Mouse (Mus musculus) liver, embryonic 13.5 days (tissue): ENCODE data around the gene Fbp1. TPM values are rescaled to one million over a fixed set of nuclear protein-coding genes. Genes with fewer than 3 reads are reported as not detected.
"Not testable (repeated sequence)": the region's sequence is repeated elsewhere in the genome, so short reads cannot be mapped to it uniquely, and the experiment has no call there.

Experiments used
- ATAC-seq: fragments of 200-750 bp; cut with Nextera tagmentation; 2 replicates; pipeline ENCODE4 v1.8.0; 2017; ENCODE audit warnings: low read depth, mild to moderate bottlenecking, moderate number of reproducible peaks, moderate library complexity
- DNase-seq: peaks from one replicate; pipeline ENCODE4 v3.0.0; 2022
- H3K27ac ChIP-seq: fragments of 300-500 bp; sonication (generic); 2 replicates; pipeline ENCODE4 v1.5.1; 2015; ENCODE audit warnings: moderate library complexity, mild to moderate bottlenecking, inconsistent platforms
- H3K27me3 ChIP-seq: fragments of 300-500 bp; sonication (generic); 2 replicates; pipeline ENCODE4 v1.6.1; 2015; ENCODE audit warnings: mild to moderate bottlenecking, inconsistent platforms
- H3K36me3 ChIP-seq: fragments of 300-500 bp; sonication (generic); 2 replicates; pipeline ENCODE4 v1.6.1; 2015; ENCODE audit warnings: mild to moderate bottlenecking, inconsistent platforms
- H3K4me1 ChIP-seq: fragments of 300-500 bp; sonication (generic); replicated peaks from 2 replicates; pipeline ENCODE4 v1.6.1; 2015; ENCODE audit warnings: inconsistent platforms
- H3K4me2 ChIP-seq: fragments of 300-500 bp; sonication (generic); 2 replicates; pipeline ENCODE4 v1.6.1; 2015; ENCODE audit warnings: inconsistent platforms, mild to moderate bottlenecking, moderate library complexity
- H3K4me3 ChIP-seq: fragments of 300-500 bp; sonication (generic); replicated peaks from 2 replicates; pipeline ENCODE4 v1.5.1; 2015; ENCODE audit warnings: mild to moderate bottlenecking, inconsistent platforms
- H3K9ac ChIP-seq: fragments of 300-500 bp; sonication (generic); 2 replicates; pipeline ENCODE4 v1.6.1; 2015; ENCODE audit warnings: mild to moderate bottlenecking, inconsistent platforms
- H3K9me3 ChIP-seq: fragments of 300-500 bp; sonication (generic); replicated peaks from 2 replicates; pipeline ENCODE4 v1.6.1; 2016; ENCODE audit warnings: inconsistent platforms
- WGBS: fragments of 180-500 bp; shearing (Covaris S2); methylation state at CpG from one replicate; pipeline ENCODE4 v1.1.7; 2015; ENCODE audit not compliant: insufficient replicate concordance; 5-methylcytosine and 5-hydroxymethylcytosine counted together
- polyA plus RNA-seq: library from polyadenylated mRNA; unstranded; fragments of >200 nt; fragmentation: Nextera tagmentation; extraction: Ambion mirVana; gene quantifications from 2 replicates; pipeline ENCODE4 v1.2.1, GENCODE M21; 2015

Fbp1 gene
- polyA plus RNA-seq, 1 experiment from 2014 or later: 0.51 TPM

GRCm38 (mm10) chr13:62862875-62863274, 25.2 kb downstream of the Fbp1 start:
- no peak for ATAC-seq

DNA sequence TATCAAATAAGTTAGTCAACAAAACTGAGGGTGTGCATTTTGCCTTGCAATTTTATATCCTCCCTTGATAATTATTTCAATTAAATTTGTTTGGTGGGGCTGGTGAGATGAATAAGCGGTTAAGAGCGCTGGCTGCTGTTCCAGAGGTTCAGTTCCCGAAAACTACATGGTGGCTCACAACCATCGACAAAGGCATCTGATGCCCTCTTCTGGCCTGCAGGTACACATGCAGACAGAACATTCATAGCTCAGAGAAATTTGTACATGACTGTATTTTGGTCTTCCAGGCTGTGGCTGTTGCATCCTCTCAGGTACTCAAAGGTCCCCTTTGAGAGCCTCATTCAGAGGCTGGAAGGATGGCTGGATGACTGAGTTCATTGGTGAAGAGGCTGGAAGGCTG, 28.0 kb downstream of the Fbp1 start:
- 77% methylated on average over 4 of the region's 4 CpGs for WGBS
- Histone ChIP-seq H3K4me3 (no peak overlapping the region), H3K36me3 (no peaks in the 10 kb centered on the region)

More at GRCm38 (mm10) chr13:62862875-62863274, 25.2 kb downstream of the Fbp1 start:
- Histone ChIP-seq H3K27ac (no peak overlapping the region), H3K4me2 (no peak overlapping the region), H3K27me3 (no peaks in the 10 kb centered on the region), H3K9ac (no peak overlapping the region), H3K4me3 (no peak overlapping the region), H3K9me3 (no peaks in the 10 kb centered on the region; the same call in 1 of the 2 replicates), H3K4me1 (no peaks in the 10 kb centered on the region), H3K36me3 (no peaks in the 10 kb centered on the region)
- WGBS: 51% methylated on average over 3 of the region's 3 CpGs
- no peak for DNase-seq

GRCm38 (mm10) chr13:62859251-62859650, 28.8 kb downstream of the Fbp1 start:
- DNase-seq, H3K27ac ChIP-seq, H3K4me3 ChIP-seq, H3K9ac ChIP-seq, H3K9me3 ChIP-seq, ATAC-seq, H3K4me2 ChIP-seq, H3K36me3 ChIP-seq, H3K27me3 ChIP-seq: not testable (repeated sequence)
- 13% methylated on average over 10 of the region's 10 CpGs for WGBS
- H3K4me1 ChIP-seq: peaks cover 12% of the 10 kb centered on the region

More for the DNA sequence above, 28.0 kb downstream of the Fbp1 start:
- H3K27me3 ChIP-seq: no peaks in the 10 kb centered on the region
- DNase-seq: no peak
- no peaks in the 10 kb centered on the region; the same call in 1 of the 2 replicates for H3K9me3 ChIP-seq
- 0 out of 2 replicates have a peak, but pooled peaks cover 6% of the 10 kb centered on the region for H3K4me1 ChIP-seq
- no peak overlapping the region for H3K9ac ChIP-seq
- H3K27ac ChIP-seq: no peak overlapping the region
- no peak overlapping the region for H3K4me2 ChIP-seq
- no peak for ATAC-seq

DNA sequence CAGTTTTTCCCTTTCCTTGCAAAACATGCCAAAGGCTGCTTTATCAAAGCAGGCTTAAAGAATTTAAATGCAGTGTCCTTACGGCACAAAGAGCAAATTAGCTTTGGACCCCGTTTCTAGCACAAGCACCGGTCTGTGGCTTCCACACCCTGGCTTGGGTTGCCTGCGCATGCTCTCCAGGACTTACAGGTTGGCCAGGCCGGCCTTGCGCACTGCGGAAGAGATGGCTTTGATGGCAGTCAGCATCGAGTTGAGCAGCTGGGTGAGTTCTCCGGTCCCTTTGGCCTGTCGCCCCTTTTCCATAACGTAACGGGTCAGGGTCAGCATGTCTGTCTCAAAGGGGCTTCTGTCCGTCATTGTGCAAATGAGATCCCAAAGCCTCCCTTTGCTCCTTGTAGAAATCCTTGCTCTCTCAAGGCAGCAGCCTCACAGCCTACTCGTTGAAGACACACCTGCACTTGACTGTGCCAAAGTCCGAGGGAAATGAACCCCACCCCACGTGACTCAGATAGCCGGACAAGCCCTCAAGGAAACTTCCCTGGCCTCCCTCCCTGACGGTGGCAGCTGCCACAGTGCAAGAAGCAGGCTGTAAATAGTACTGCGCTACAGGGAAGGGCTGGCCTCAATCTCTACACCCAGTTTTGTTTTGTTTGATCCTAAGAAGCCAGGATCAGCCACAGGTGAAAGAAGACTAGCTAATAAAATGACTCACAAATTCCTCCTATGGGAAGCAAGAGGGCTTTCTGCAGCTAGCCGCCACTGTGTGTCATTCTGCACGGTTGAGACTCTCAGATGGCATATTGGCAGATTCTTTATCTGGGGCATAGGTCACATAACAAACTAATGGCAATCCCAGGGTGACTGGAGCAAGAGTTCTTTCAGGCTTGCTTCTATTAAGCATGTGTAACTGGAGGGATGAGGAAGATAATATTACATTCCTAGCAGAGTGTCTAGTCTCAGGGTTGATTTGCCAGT, 29.9 kb downstream of the Fbp1 start, which contains the start of gene Fbp2:
Gene Fbp2, minus strand, starts transcription at position 482 of the 975 bp plus-strand sequence.
- no peaks in the 10 kb centered on the region for H3K36me3 ChIP-seq
- ATAC-seq (no peak), DNase-seq (no peak)
- H3K9me3 ChIP-seq: no peaks in the 10 kb centered on the region; the same call in 1 of the 2 replicates
- no peak within 1 kb of the TSS for H3K27ac ChIP-seq
- H3K27me3 ChIP-seq: no peaks in the 10 kb centered on the region
- WGBS: 68% methylated on average over 21 of the region's 21 CpGs
- H3K4me2 ChIP-seq: no peak within 1 kb of the TSS
- H3K4me3 ChIP-seq: no peak within 1 kb of the TSS
- H3K9ac ChIP-seq: no peak within 1 kb of the TSS
- H3K4me1 ChIP-seq: peaks cover 13% of the 10 kb centered on the region

- H3K9me3 ChIP-seq: no peaks in the 10 kb centered on the region; the same call in 1 of the 2 replicates
- H3K36me3 ChIP-seq: no peaks in the 10 kb centered on the region
- no peak for DNase-seq
- 71% methylated on average over 14 of the region's 14 CpGs for WGBS
- H3K4me2 ChIP-seq: no peak overlapping the region
- ATAC-seq: no peak
- H3K4me1 ChIP-seq: peaks cover 13% of the 10 kb centered on the region
- H3K4me3 ChIP-seq: no peak overlapping the region
- no peaks in the 10 kb centered on the region for H3K27me3 ChIP-seq
- no peak overlapping the region for H3K9ac ChIP-seq
- no peak overlapping the region for H3K27ac ChIP-seq
These were observed 31.2 kb downstream of the Fbp1 start for GRCm38 (mm10) chr13:62856850-62857249.

DNA sequence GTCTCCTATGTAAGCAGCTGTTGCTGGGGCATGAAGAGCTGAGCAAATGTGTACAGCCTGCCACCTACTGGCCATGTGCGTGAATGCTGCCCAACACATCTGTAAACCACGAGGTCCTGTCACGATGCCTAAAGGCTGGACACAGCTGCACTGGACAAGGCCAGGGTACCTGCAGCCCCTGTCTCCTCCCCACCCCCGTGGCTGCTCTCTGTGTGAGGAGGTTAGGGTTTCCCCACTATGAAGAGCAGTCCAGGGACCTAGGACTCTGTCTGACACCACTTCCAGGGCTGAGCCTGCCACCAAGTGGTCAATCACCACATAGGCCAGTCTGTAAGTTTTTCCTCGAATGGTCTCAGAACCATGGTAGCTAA, 31.8 kb downstream of the Fbp1 start:
- Histone ChIP-seq H3K9me3 (no peaks in the 10 kb centered on the region; the same call in 1 of the 2 replicates), H3K36me3 (no peaks in the 10 kb centered on the region), H3K9ac (no peak overlapping the region), H3K4me3 (peak overlapping the region; percentile 21; the same call in 1 of the 2 replicates), H3K4me1 (peaks cover 13% of the 10 kb centered on the region), H3K4me2 (peak overlapping the region; percentile 56), H3K27ac (no peak overlapping the region), H3K27me3 (no peaks in the 10 kb centered on the region)
- 7% methylated on average over 5 of the region's 5 CpGs for WGBS
- ATAC-seq (peak; percentile 80), DNase-seq (peak; percentile 66)

DNA sequence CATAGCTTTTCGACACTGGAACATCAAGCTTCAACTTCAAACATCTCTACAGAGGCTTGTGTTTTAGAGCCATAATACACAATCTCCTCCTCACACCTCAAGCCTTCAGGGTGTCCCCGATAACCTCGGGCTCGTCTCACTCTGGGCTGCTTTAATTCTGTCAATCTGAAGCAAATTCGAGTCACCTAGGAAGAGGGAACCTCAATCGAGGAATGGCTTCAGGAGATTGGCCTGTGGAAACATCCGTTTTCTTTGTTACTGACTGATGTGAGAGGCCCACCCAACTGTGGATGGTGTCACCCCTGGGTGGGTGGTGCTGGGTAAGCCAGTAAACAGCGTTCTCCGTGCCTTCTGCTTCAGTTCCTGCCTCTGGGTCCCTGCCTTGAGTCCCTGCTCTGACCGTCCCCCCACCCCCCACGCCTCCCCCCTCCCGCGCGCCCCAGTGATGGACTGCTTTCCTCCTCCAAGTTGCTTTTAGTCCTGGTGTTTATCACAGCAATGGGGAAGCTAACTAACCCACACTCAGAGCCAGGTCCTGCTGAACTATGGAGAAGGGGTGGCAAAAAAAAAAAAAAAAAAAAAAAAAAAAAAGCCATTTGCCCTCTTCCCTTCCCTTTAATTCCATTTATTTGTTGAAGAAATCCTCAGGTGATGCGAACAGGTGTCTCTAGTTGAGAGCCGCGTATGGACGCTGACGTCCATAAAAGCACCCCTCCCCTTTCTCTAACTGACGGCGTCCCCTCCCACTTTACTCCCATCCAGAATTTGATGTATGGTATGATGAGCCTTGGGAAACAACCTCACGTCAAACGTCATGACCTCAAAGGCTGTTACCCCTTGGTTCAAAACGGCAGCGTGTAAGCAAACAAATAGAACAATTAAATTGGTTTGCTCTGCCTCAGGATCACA, 32.4 kb downstream of the Fbp1 start:
- no peaks in the 10 kb centered on the region for H3K36me3 ChIP-seq
- peak overlapping the region; percentile 56 for H3K4me2 ChIP-seq
- H3K9ac ChIP-seq: no peak overlapping the region
- H3K27ac ChIP-seq: no peak overlapping the region
- DNase-seq (no peak), ATAC-seq (no peak)
- H3K27me3 ChIP-seq: no peaks in the 10 kb centered on the region
- H3K4me3 ChIP-seq: peak overlapping the region; percentile 21
- H3K4me1 ChIP-seq: peaks cover 13% of the 10 kb centered on the region
- WGBS: 23% methylated on average over 25 of the region's 25 CpGs
- H3K9me3 ChIP-seq: no peaks in the 10 kb centered on the region; the same call in 1 of the 2 replicates

DNA sequence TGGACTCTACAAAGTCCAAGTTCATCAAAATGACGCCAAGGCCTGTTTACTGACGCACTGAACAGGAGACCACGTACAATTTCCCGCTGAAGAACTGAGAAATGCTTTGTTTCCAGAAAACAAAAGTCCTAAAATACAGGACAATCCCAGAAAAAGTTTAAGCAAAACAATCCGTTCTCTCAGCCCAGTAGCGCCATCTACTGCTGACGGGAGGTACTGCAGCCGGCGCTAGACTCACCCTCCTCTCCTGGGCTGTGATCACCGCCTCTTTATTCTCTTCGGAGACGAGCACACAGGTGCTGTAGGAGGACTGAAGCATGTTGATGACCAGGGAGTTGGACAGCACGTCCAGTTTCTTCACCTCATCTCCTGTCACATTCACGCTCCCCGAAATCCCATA, 33.4 kb downstream of the Fbp1 start:
- H3K27me3 ChIP-seq: no peaks in the 10 kb centered on the region
- H3K36me3 ChIP-seq: no peaks in the 10 kb centered on the region
- WGBS: 11% methylated on average over 15 of the region's 15 CpGs
- no peaks in the 10 kb centered on the region; the same call in 1 of the 2 replicates for H3K9me3 ChIP-seq
- H3K27ac ChIP-seq: no peak overlapping the region
- no peak for ATAC-seq
- 0 out of 2 replicates have a peak overlapping the region, but pooled peaks have one; percentile 8 for H3K4me2 ChIP-seq
- no peak overlapping the region for H3K4me3 ChIP-seq
- H3K4me1 ChIP-seq: peaks cover 13% of the 10 kb centered on the region
- H3K9ac ChIP-seq: no peak overlapping the region
- peak; percentile 27 for DNase-seq

- Histone ChIP-seq H3K27me3 (no peaks in the 10 kb centered on the region), H3K36me3 (no peaks in the 10 kb centered on the region), H3K4me3 (no peak overlapping the region), H3K27ac (no peak overlapping the region), H3K4me1 (no peaks in the 10 kb centered on the region), H3K9me3 (no peaks in the 10 kb centered on the region), H3K9ac (no peak overlapping the region), H3K4me2 (no peak overlapping the region)
- DNase-seq (no peak), ATAC-seq (no peak)
- 30% methylated on average over 4 of the region's 4 CpGs for WGBS
These were observed 54.7 kb downstream of the Fbp1 start for GRCm38 (mm10) chr13:62833341-62833740.

GRCm38 (mm10) chr13:62832239-62832638, 55.8 kb downstream of the Fbp1 start:
- Histone ChIP-seq H3K4me1 (no peaks in the 10 kb centered on the region), H3K9ac (no peak overlapping the region), H3K36me3 (no peaks in the 10 kb centered on the region), H3K4me3 (no peak overlapping the region), H3K27me3 (no peaks in the 10 kb centered on the region), H3K27ac (no peak overlapping the region), H3K4me2 (no peak overlapping the region), H3K9me3 (no peaks in the 10 kb centered on the region)
- no peak for DNase-seq
- WGBS: 51% methylated on average over 2 of the region's 2 CpGs
- no peak for ATAC-seq

DNA sequence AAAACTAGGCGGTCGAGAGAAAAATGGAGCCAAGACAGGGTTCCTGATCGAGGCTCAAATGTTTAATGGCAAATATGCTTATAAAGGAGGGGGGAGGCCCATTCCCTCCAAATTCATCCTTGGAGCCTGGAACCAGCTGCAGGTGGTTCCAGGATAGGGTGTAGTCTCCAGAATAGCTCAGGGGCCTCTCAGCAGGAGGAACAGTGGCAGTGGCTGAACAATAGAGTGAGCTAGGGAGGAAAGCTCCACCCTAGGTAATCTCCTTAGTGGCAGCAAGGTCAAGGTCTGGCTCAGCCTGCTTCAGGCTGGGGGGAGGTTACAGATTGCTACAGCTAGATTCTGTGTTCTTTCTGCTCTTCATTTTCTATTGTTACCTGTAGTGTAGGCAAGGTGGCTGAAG, 72.4 kb downstream of the Fbp1 start:
- H3K9ac ChIP-seq, ATAC-seq, H3K36me3 ChIP-seq, H3K4me3 ChIP-seq, H3K27ac ChIP-seq, H3K9me3 ChIP-seq, H3K4me1 ChIP-seq, DNase-seq, H3K4me2 ChIP-seq, H3K27me3 ChIP-seq: not testable (repeated sequence)
- 68% methylated on average over 3 of the region's 3 CpGs for WGBS
